Mouse (Mus musculus) G1E (cell line): ENCODE measurements around the gene BC048671.

Experiments
- CTCF ChIP-seq: IDR thresholded peaks from 2 replicates; pipeline ENCODE4 v1.5.1; 2012; ENCODE audit warnings: low read depth, low read length, inconsistent platforms, mixed read lengths
- GATA1 ChIP-seq: IDR thresholded peaks from 2 replicates; pipeline ENCODE4 v1.6.1; 2012; ENCODE audit warnings: borderline replicate concordance, low read length, inconsistent platforms, mixed read lengths
- GATA2 ChIP-seq: IDR thresholded peaks from 2 replicates; pipeline ENCODE4 v1.6.1; 2012; ENCODE audit warnings: low read depth, low read length, inconsistent platforms, borderline replicate concordance
- TAL1 ChIP-seq: conservative IDR thresholded peaks from 2 replicates; pipeline ENCODE4 v1.6.1; 2012; ENCODE audit warnings: low read depth, low read length, inconsistent platforms, mixed read lengths

GRCm38 (mm10) chr6:90308839-90309778, 8.1 kb downstream of the BC048671 start:
- TF ChIP-seq CTCF: no peak
- TF ChIP-seq GATA1: no peak
- TF ChIP-seq GATA2: no peak
- TF ChIP-seq TAL1: no peak
